Mouse (Mus musculus): ENCODE results near the gene Atn1. TPM values are rescaled to one million over a fixed set of nuclear protein-coding genes. Genes with fewer than 3 reads are reported as not detected.

The Atn1 gene
- polyA plus RNA-seq, 1 experiment from 2014 or later = 17.7 TPM

DNA sequence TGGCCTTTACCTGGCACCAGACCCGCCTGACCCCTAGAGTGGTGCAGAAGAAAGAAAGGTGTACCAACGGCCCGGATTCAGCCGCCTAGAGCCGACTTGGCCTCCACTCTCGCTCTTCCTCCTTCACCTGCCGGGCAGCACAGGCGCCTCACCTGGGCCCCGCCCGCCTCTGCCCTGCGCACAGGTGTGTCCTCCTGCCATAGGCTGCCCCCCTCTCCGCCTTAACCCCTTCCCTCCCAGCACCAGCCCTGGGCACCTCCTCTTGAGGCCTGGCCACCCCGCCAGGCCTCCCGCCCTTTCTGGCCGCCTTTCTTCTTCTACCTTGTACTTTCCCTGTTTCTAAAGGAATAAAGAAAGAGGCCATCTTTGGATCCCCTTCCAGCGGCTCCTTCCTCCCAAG, 37.6 kb downstream of the Atn1 start:
- ATAC-seq (replicated peaks; ENCODE audit: low FRiP score) = peak; percentile 71
- no peaks in the 10 kb centered on the region for H3K27me3 ChIP-seq
- 68% methylated on average over 16 of the region's 16 CpGs for WGBS
- H3K27ac ChIP-seq = peak overlapping the region; percentile 70
- H3K9me3 ChIP-seq (replicated peaks) = no peaks in the 10 kb centered on the region
- H3K36me3 ChIP-seq = peaks cover 40% of the 10 kb centered on the region
- peak overlapping the region; percentile 36 for H3K4me2 ChIP-seq
- peak overlapping the region; percentile 41 for H3K4me3 ChIP-seq (replicated peaks)
- peaks cover 16% of the 10 kb centered on the region for H3K4me1 ChIP-seq
- peak overlapping the region; percentile 45 for H3K9ac ChIP-seq

DNA sequence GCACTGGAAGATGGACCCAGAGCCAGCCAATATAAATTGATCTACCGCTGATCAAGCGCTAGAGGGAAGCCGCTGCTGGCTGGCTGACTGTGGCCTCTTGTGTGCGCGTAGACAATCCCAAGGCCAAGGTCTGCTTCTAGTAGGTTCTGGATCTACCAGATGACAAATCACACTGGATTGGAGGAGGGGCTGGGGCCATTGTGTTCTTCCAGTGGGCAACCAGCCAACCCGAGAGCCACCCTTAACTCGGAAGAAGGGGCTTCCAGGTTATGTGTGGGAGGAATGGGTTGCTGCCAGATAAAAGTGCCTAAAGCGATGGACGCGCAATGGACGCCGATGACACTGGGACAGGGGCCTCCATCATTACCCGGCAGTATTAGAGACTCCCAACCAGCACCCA, 38.4 kb downstream of the Atn1 start:
- H3K4me2 ChIP-seq = peak overlapping the region; percentile 48
- peak overlapping the region; percentile 41 for H3K4me3 ChIP-seq (replicated peaks)
- peaks cover 24% of the 10 kb centered on the region for H3K4me1 ChIP-seq
- 74% methylated on average over 13 of the region's 13 CpGs for WGBS
- ATAC-seq (replicated peaks; ENCODE audit: low FRiP score) = no peak
- H3K9me3 ChIP-seq (replicated peaks) = no peaks in the 10 kb centered on the region
- peak overlapping the region; percentile 70 for H3K27ac ChIP-seq
- peaks cover 44% of the 10 kb centered on the region for H3K36me3 ChIP-seq
- peak overlapping the region; percentile 45; the same call in 1 of the 2 replicates for H3K9ac ChIP-seq
- H3K27me3 ChIP-seq = no peaks in the 10 kb centered on the region

DNA sequence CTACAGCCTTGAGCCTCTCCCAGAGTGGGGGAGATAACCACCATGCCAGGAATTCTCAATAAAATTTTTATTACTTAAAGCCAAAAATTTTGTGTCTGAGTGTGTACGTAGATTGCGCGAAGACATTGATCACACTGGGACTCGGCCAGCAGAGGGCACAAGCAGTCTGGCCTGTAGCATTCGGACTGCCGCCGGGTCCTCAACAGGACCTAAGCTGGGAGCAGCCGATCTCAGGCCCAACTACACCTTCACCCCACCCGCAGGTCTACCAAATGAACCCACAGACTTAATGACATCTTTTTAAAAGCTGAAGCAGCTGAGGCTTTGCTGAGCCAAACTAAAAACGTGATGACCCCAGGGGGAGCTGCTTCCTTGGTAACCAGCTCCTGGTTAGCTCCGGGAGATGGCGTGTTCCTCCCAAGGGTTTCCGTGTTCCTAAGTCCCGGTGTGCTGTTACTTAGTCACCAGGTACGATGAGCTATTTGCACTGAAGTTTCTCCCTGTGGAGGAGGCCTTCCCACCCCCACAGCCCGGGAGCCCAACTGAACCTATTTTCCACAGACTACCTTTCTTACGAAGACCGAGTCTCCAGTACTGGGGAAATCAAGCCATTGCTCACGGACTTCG, 39.3 kb downstream of the Atn1 start:
- H3K4me3 ChIP-seq (replicated peaks) = peak overlapping the region; percentile 41; the same call in 1 of the 2 replicates
- no peaks in the 10 kb centered on the region for H3K27me3 ChIP-seq
- WGBS = 65% methylated on average over 20 of the region's 20 CpGs
- ATAC-seq (replicated peaks; ENCODE audit: low FRiP score) = no peak
- no peak overlapping the region for H3K9ac ChIP-seq
- peaks cover 25% of the 10 kb centered on the region for H3K4me1 ChIP-seq
- peak overlapping the region; percentile 48 for H3K4me2 ChIP-seq
- H3K9me3 ChIP-seq (replicated peaks) = no peaks in the 10 kb centered on the region
- H3K36me3 ChIP-seq = peaks cover 44% of the 10 kb centered on the region
- peak overlapping the region; percentile 5; the same call in 1 of the 2 replicates for H3K27ac ChIP-seq

DNA sequence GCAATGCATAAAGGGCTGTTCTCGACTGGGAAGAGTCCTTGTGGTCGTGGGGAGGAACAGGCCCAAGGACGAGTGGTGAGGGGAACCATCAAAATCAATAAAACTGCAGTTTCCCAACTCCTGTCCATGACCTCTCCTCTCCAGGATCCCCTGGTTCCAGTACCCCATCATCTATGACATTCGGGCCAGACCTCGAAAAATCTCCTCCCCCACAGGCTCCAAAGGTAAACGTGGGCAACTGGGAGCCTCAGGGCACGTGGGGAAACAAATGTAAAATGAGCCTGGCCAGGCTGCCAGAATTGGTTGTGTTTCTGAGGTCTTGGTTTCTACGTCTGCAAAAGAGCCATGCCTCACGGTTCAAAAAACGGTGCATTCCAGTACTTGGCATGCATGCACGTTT, 43.4 kb downstream of the Atn1 start:
- Histone ChIP-seq H3K4me3 (replicated peaks) (peak overlapping the region; percentile 80), H3K9me3 (replicated peaks) (no peaks in the 10 kb centered on the region), H3K27ac (peak overlapping the region; percentile 93), H3K9ac (peak overlapping the region; percentile 78), H3K4me2 (peak overlapping the region; percentile 79), H3K27me3 (no peaks in the 10 kb centered on the region), H3K4me1 (peaks cover 39% of the 10 kb centered on the region), H3K36me3 (peaks cover 68% of the 10 kb centered on the region)
- ATAC-seq (replicated peaks; ENCODE audit: low FRiP score) = no peak
- WGBS = 9% methylated on average over 11 of the region's 11 CpGs

DNA sequence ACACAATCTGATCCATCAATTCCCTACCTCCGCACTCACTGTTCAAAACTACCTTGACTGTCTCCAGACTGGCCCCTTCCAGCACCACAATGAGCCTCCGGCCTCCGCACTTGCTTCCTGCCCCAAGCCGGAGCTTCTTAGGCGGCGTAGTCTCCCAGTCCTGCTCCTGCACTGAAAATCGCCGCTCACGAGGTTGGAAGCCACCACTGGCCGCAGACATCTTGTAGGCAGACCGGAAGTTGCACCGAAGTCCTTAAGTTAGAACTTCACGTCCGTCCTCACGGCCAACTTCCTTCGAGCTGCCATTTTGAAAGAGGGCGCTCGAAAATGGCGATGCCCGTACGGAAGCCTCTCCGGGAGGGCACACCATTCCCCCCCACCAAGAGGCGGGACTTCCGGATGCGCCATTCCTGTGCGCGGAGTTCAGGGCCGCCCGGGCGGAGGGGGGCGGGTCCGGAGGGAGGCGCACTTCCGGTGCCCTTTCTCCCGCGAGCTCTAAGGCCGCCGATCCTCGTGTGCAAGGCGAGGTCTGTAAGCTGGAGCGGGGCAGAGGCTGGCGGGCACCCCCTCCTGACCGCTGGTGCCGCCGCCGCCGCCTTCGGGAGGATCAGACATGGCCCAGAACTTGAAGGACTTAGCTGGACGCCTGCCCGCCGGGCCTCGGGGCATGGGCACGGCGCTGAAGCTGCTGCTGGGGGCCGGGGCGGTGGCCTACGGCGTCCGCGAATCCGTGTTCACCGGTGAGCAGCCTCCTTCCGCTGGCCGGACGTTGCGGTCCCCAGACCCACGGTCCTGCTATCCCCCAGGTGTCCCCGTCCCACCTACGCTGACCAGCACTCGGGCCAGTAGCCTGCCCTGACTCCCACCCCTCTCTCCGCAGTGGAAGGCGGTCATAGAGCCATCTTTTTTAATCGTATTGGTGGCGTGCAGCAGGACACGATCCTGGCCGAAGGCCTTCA, 44.2 kb downstream of the Atn1 start, which contains the start of the genes Emg1 and Phb2:
Emg1 (minus strand) TSS at position 355 of the 959 bp plus-strand sequence.
Phb2 (plus strand) TSS at position 513 of the 959 bp plus-strand sequence.
- peak; percentile 97 for ATAC-seq (replicated peaks; ENCODE audit: low FRiP score)
- under 1% methylated on average over 67 of the region's 76 CpGs for WGBS
- Histone ChIP-seq H3K36me3 (peaks cover 69% of the 10 kb centered on the region), H3K4me3 (replicated peaks) (peak within 1 kb of the TSS; percentile 80), H3K27me3 (no peaks in the 10 kb centered on the region), H3K9ac (peak within 1 kb of the TSS; percentile 78), H3K4me2 (peak within 1 kb of the TSS; percentile 79), H3K9me3 (replicated peaks) (no peaks in the 10 kb centered on the region), H3K4me1 (peaks cover 38% of the 10 kb centered on the region), H3K27ac (peak within 1 kb of the TSS; percentile 93)

DNA sequence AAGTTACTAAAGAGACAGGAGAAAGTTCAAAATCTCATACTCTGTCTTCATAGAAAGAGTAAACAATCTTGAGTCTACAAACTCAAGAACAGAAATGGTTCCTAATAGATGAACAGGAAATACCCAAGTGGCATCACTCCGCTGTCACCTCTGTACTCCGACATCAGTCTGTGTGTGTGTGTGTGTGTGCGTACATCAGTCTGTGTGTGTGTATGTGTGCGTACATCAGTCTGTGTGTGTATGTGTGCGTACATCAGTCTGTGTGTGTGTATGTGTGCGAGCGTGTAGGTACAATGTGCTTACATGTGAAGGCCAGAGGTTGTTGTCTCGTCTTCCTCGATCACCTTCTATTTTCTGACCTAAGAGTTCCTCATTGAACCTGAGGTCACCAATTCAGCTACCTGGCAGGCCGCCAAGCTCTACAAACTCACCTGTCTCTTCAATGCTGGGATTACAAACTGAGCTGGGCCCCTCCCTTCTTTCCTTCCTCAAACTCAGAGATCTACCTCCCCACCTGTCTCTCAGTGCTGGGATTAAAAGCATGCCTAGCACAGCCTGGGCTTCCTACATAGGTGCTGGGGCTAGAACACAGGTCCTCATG, 47.9 kb downstream of the Atn1 start:
- Histone ChIP-seq H3K9me3 (replicated peaks) (no peaks in the 10 kb centered on the region), H3K4me2 (no peak overlapping the region), H3K4me3 (replicated peaks) (no peak overlapping the region), H3K4me1 (peaks cover 27% of the 10 kb centered on the region), H3K9ac (no peak overlapping the region), H3K36me3 (peaks cover 69% of the 10 kb centered on the region), H3K27me3 (no peaks in the 10 kb centered on the region), H3K27ac (no peak overlapping the region)
- ATAC-seq (replicated peaks; ENCODE audit: low FRiP score) = no peak
- 92% methylated on average over 10 of the region's 10 CpGs for WGBS

DNA sequence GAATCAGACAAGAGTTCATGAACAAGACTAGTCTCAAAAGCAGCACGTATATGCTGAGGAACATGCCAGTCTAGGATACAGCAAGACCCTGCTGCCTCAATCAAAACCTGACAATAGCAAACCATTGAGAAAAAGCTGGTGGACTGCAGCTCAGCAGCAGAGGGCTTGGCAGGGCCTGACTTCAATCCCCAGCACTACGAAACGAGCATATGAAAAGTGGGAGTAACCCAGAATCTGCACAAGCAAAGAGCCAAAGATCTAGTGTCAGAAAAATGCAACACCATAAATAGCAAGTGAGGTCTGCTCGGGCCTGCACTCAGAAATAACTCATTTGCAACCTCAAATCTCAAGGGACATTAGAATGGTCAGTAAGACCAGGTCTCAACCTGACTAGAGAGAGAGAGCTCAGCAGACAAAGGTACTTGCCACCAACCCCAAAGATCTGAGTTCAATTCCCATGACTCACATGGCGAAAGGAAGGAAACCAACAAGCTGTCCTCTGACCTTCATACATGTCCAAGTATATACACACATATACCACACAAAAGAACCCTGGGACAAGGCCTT, 50.2 kb downstream of the Atn1 start:
- WGBS = 78% methylated on average over 5 of the region's 5 CpGs
- ATAC-seq (replicated peaks; ENCODE audit: low FRiP score) = no peak
- no peak overlapping the region for H3K9ac ChIP-seq
- no peak overlapping the region for H3K4me3 ChIP-seq (replicated peaks)
- H3K27me3 ChIP-seq = no peaks in the 10 kb centered on the region
- H3K4me2 ChIP-seq = no peak overlapping the region
- peaks cover 23% of the 10 kb centered on the region for H3K4me1 ChIP-seq
- no peak overlapping the region for H3K27ac ChIP-seq
- peaks cover 91% of the 10 kb centered on the region for H3K36me3 ChIP-seq
- H3K9me3 ChIP-seq (replicated peaks) = no peaks in the 10 kb centered on the region

DNA sequence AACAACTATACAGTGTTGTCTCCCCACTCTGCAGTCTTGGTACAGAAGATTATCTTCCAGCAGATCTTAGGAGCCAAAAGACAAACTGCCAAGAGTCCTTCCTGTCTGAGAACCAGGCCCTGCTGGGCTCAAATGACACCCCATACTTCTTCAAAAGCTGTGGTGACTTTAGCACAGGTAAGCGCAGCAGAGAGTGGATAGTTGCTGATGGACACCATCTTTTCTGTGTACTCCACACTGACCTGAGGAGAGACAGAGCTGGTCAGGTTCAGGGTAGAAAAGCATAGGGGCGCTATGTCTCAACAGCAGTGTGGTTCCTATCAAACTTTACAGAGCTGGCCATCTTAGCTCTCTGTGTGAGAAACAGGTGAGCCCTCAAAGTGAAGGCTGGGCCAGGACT, 51.9 kb downstream of the Atn1 start:
- no peak for ATAC-seq (replicated peaks; ENCODE audit: low FRiP score)
- Histone ChIP-seq H3K9me3 (replicated peaks) (no peaks in the 10 kb centered on the region), H3K36me3 (peaks cover 97% of the 10 kb centered on the region), H3K9ac (no peak overlapping the region), H3K27me3 (no peaks in the 10 kb centered on the region), H3K4me2 (no peak overlapping the region), H3K4me1 (peaks cover 13% of the 10 kb centered on the region), H3K4me3 (replicated peaks) (no peak overlapping the region), H3K27ac (no peak overlapping the region)
- WGBS = 97% methylated on average over 2 of the region's 2 CpGs

DNA sequence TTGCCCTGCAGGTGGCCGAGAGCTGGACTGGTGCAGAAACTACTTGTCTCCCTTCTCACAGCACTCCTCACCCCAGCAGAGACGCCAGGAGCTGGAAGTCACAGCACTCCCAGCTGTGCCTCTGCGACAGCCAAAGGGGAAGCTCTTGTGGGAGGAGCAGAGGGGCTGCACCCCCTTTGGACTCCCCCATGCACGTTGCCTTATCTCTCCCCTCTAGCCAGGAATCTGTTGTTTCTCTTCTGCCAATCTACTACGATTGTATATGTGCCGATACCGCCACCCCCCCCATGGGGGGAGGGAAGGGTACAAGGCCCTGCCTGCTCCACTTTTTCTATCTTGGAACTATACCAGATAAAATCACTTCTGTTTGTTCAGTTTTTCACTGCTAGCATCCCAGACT, 52.5 kb downstream of the Atn1 start:
- Histone ChIP-seq H3K4me2 (no peak overlapping the region), H3K27ac (no peak overlapping the region), H3K9ac (no peak overlapping the region), H3K36me3 (peaks cover 98% of the 10 kb centered on the region), H3K4me1 (peaks cover 18% of the 10 kb centered on the region), H3K27me3 (no peaks in the 10 kb centered on the region), H3K4me3 (replicated peaks) (no peak overlapping the region), H3K9me3 (replicated peaks) (no peaks in the 10 kb centered on the region)
- ATAC-seq (replicated peaks; ENCODE audit: low FRiP score) = no peak
- 74% methylated on average over 7 of the region's 7 CpGs for WGBS

DNA sequence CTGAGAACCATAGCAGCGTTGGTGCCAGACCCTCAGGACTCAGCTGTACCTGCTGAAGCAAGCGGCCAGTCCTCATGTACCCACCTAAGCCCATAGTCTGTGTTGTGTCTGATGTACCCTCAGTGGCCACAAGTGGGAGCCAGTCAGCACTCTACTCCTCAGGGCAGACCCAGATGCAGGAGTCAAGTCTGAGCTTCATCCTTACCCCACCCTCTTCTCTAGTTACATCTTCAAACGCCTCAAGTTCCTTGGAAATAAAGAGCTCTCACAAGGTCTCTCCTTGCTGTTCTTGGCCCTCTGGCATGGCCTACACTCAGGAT, 53.6 kb downstream of the Atn1 start:
- peak; percentile 60 for ATAC-seq (replicated peaks; ENCODE audit: low FRiP score)
- Histone ChIP-seq H3K27me3 (no peaks in the 10 kb centered on the region), H3K4me2 (no peak overlapping the region), H3K9me3 (replicated peaks) (no peaks in the 10 kb centered on the region), H3K36me3 (peaks cover 97% of the 10 kb centered on the region), H3K4me3 (replicated peaks) (no peak overlapping the region), H3K27ac (no peak overlapping the region), H3K9ac (no peak overlapping the region), H3K4me1 (peaks cover 15% of the 10 kb centered on the region)
- 46% methylated on average over 3 of the region's 3 CpGs for WGBS

DNA sequence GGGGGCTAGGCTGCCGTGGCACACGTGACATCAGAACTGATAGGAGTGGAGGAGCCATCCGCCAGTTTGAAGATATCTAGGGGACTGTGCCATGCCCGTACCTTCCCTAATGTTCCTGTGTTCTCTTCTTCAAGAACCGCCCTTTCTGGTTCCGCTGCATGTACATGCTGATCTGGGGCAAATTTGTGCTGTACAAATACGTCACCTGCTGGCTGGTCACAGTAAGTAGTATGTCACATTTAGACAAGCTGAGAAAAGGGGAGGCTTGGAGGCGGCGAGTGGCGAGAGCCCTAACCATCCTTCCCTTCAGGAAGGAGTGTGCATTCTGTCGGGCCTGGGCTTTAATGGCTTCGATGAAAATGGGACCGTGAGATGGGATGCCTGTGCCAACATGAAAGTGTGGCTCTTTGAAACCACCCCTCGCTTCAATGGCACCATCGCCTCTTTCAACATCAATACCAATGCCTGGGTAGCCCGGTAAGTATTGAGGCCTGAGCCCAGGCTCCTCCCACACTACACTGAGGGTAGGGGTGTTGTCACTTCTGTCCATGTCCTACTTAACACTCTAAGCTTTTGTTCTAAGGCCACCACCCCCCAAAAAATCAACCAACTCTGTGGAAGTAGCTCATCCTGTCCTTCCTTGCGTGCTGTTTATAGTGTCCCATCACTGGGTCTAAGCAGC, 54.1 kb downstream of the Atn1 start:
- Histone ChIP-seq H3K4me1 (peaks cover 15% of the 10 kb centered on the region), H3K27ac (no peak overlapping the region), H3K4me2 (no peak overlapping the region), H3K36me3 (peaks cover 92% of the 10 kb centered on the region), H3K9ac (no peak overlapping the region), H3K4me3 (replicated peaks) (no peak overlapping the region), H3K27me3 (no peaks in the 10 kb centered on the region), H3K9me3 (replicated peaks) (no peaks in the 10 kb centered on the region)
- 93% methylated on average over 17 of the region's 17 CpGs for WGBS
- peak; percentile 6; the same call in 1 of the 2 replicates for ATAC-seq (replicated peaks; ENCODE audit: low FRiP score)

All from kidney, embryonic 15.5 days (tissue).